Mouse (Mus musculus) testis, postnatal 10 days (tissue): ENCODE results near the gene Efnb3.
"Not testable (repeated sequence)": the region's sequence is repeated elsewhere in the genome, so short reads cannot be mapped to it uniquely, and the experiment has no call there.

Experiments used
- DNase-seq: peaks from one replicate; pipeline ENCODE4 v3.0.0; 2021; ENCODE audit warnings: low spot score

Efnb3 gene

GRCm38 (mm10) chr11:69549060-69549656, 10.8 kb downstream of the Efnb3 start, which contains the start of gene Dnah2:
Dnah2 (minus strand) TSS chr11:69549110.
- DNase-seq, result no peak

DNA sequence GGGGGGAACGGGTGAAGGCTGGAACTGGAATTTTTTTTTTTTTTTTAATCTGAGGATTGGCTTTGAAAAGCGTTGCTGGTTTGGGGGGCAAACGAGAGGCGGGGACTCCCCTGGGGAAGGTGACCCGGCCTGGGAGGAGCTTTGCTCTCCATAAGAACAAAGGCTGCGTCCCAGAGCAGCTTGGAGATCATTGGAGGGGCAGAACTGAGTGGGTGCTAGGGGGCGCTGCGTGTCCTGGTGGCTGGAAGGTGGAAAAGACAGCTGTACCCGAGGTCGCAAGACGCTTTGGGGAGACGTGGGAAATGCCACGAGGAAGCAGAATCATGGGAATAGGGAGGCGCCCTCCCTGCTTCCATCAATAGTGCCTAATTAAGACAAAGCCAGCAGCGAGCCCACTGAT, 12.9 kb downstream of the Efnb3 start:
- DNase-seq, result peak; percentile 75

DNA sequence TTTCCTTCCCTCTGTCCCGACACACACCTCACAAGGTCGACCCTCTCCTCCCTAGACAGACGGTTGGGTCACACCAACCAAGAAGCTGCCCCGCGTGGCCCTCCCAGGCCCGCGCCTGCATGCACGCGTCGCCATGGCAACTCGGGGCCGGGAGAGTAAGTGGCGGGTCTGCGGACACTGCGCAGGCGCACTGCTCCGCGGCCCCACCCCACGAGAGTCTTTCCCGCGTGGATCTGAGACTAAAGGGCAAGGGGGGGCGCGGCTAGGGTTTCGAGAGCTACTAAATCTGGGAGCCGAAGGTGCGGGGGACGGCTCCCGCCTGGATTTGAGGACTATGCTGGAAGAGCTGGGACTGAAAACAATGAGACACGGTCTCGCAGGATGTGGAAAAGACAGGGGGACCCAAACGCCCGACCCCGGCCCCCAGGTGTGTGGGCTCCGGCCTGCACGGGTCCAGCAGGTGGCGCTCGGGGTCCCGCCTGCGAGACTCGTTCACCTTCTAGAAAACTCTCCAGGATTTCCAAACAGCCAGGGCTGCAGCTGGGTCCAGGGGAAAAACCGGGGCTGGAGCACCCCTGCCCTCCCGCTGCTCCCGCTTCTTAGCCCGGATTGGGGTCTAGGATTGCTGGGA, 13.5 kb downstream of the Efnb3 start:
- DNase-seq, result peak; percentile 91

DNA sequence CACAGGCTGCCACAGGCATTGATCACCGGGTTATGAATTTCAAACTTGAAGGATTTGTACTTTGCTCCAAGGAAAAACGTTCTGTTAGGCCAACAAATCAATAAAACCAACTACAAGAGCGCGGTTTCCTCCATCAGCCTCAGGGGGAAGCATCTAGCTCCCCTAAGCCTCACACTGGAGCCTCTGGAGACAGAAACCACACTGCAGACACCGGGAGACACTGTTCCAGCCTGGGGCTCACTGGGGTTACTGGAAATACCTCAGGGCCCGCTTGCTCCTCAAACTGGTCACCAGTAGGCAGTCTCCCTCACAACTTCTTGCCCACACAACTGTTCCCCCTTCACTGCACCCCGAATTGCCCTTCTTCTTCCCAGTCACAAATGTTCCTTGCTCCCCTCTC, 14.0 kb downstream of the Efnb3 start:
- no peak for DNase-seq

- no peak for DNase-seq
Observed at GRCm38 (mm10) chr11:69543598-69543997, 16.4 kb downstream of the Efnb3 start.

DNA sequence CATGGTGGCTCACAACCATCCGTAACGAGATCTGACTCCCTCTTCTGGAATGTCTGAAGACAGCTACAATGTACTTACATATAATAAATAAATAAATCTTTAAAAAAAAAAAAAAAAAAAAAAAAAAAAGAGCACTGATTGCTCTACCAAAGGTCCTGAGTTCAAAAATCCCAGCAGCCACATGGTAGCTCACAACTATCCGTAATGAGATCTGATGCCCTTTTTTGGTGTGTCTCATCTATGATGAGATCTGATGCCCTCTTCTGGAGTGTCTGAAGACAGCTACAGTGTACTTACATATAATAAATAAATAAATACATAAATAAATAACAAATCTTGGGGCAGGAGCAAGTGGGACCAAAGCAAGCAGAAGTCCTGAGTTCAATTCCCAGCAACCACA, 18.3 kb downstream of the Efnb3 start:
- DNase-seq, result not testable (repeated sequence)

DNA sequence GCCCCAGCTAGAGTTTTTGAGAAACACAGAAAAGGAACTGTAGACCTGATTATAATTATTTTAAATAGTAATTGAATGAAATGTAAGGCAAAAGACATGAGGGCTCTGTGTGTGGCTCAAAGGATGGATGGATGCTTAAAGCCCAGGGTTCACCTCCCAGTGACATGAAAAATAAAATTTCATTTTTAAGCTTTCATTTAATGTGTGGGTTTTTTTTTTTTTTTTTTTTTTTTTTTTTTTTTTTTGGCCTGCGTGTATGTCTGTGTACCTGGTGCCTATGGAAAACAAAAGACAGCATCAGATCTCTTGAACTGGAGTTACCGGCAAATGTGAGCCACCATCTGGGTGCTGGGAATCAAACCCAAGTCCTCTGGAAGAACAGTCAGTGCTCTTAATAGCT, 19.3 kb downstream of the Efnb3 start:
- DNase-seq, result no peak

- DNase-seq, result no peak
Observed at GRCm38 (mm10) chr11:69534990-69535389, 25.0 kb downstream of the Efnb3 start.

DNA sequence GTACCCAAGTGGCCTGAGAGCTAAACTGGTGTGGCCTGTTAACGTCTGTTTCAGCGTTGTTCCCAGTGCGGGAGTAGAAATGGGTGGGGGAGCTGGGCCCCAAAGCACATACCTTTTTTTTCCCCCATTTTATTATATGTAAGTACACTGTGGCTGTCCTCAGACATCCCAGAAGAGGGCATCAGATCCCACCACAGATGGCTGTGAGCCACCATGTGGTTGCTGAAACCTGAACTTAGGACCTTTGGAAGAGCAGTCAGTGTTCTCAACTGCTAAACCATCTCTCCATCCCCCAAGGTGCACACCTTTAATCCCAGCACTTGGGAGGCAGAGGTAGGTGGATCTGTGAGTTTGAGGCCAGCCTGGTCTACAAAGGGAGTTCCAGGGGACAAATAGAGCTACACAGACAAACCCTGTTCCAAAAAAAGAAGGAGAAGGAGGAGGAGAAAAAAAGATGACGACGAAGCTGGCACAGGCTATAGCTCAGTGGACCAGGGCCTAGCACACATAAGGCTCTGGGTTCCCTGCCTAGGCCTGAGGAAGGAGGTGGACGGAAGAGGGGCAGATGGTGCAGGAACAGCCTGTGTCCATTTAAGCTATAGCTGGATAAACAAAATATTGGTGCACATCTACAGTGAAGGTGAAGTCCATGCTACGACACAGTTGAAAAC, 27.4 kb downstream of the Efnb3 start:
- DNase-seq, result no peak

- DNase-seq, result not testable (repeated sequence)
Observed at GRCm38 (mm10) chr11:69530755-69531154, 29.2 kb downstream of the Efnb3 start.

DNA sequence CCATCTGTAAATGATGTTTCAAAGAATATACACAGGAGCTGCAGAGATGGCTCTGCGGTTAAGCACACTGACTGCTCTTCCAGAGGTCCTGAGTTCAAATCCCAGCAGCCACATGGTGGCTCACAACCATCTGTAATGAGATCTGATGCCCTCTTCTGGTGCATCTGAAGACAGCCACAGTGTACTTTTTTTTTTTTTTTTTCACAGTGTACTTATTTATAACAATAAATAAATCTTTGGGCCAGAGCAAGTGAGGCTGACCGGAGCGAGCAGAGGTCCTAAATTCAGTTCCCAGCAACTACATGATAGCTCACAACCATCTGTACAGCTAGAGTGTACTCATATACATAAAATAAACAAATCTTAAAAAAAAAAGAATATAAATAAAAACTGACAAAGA, 29.7 kb downstream of the Efnb3 start:
- not testable (repeated sequence) for DNase-seq

- no peak for DNase-seq
Observed at GRCm38 (mm10) chr11:69528031-69528390, 32.0 kb downstream of the Efnb3 start.

- no peak for DNase-seq
Observed at GRCm38 (mm10) chr11:69527098-69528030, 32.6 kb downstream of the Efnb3 start.

DNA sequence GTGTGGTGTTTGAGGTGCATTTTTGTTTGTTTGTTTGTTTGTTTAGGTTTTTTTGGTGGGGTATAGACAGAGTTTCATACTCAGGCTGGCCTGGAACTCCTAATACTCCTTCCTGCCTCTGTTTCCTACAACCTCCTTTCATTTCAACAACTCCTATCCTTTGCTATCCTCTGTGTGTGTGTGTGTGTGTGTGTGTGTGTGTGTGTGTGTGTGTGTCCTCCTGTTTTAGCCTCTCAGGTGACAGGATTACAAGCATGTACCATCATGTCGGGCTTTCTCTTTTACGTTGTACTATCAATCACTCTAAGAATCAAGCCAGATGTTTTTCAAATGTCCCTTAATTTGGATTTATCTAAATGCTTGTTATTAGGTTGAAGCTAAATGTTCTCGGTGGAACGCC, 33.4 kb downstream of the Efnb3 start:
- no peak for DNase-seq

GRCm38 (mm10) chr11:69525661-69526060, 34.3 kb downstream of the Efnb3 start:
- DNase-seq, result no peak

DNA sequence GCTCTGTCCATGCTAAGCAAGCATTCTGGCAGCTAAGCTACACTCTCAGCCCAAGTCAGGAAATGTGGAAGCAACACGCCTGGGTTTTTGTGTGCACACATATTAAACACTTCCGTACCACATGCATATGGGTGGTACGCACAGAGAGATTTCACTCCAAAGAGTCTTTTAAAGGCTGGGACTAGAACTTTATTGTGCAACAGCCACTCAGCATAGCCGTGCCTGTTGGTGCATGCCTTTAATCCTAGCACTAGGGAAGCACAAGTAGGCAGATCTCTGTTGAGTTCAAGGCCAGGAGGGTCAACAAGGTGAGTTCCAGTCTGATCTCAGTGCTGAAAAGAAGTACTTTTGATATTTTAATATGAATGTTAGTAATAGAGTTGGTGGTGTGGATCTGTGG, 36.4 kb downstream of the Efnb3 start:
- no peak for DNase-seq

DNA sequence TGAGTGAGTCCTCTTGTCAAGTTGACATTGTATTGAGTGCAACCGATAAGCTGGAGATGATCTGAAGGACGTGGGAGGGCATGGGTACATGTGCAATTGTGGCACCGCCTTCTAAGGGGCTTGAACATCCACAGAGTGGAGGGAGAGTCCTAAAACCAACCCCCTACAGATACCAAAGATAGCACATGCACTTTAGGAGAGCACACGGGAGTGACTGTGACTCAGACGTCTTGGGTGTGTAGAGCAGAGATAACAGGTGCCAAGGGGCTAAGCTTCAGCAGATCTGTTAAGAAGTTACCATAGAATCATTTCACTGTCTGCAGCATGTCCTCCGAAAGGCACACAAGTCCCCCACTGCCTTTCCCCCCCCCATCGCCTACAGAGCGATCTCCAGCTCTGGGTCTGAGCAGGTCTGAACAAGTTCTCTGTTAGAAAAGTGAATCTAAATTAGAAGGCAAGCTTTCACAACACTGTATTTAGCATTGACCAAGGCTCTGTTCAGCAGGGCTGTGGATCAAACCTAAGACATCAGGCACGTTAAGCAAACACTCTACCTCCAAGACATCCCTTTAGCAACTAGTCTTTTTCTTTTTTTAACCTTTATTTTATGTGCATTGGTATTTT, 38.4 kb downstream of the Efnb3 start:
- DNase-seq, result no peak

DNA sequence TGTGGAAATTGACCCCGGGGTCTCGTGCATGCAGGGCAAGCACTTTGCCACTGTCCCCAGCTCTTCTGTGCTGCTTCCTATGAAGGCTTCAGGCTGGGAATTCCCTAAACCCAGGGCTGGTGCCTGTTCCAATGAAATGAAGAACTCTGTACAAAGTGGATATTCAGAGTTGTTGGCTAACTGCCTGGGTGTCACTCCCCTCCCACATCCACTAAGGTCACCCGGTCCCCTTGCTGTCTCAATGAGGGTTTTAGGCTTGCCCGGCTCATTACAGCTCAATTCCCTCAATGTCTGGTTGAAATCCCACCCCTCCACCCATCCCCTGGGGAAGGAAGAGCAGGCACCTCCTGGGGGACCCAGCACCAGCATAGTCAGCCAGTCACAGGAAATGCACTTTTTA, 40.0 kb downstream of the Efnb3 start:
- no peak for DNase-seq

DNA sequence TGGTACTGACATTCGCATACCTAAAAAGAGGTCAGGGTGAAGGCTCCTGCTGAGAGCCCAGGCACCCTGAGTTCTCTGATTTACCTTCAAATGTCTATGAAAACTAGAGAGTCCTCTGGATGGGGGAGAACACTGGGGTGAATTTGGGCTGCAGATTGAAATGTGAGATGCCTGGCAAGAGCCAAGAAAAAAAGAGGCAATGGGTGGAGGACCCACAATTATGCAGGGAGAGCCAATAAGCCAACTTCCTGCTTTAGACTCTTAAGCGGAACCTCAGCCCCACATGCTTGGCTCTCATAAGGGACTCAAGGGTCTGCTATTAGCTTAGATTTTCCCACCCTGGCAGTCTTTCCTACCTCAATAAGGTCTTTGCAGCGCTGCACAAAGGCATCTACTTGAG, 43.3 kb downstream of the Efnb3 start:
- DNase-seq, result no peak

GRCm38 (mm10) chr11:69516151-69516640, 43.8 kb downstream of the Efnb3 start:
- no peak for DNase-seq

DNA sequence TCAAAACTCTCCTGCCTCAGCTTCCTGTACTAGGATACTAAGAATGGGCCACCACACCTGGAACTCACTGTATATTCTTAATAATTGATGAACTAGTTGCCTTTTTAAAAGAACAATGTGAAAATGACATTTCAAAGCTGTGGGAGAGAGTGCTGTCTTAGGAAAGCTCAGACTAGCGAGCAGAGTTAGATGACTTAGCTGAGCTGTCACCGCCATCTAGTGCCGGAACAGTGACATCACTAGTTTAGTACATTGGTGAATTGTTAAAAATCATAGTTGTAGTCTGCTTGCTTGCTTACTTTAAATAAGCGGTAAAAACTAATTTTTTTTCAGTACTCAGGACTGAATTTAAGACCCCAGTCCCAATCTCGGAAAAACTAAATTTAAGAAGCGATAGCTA, 46.2 kb downstream of the Efnb3 start:
- DNase-seq, result peak; percentile 74
